Mouse (Mus musculus) bone marrow, adult 2 months (tissue): ENCODE results near the gene Dpy19l3.

Experiments used
- CTCF ChIP-seq: fragments of 200-500 bp; IDR thresholded peaks from 2 replicates; pipeline ENCODE4 v1.5.1; 2011; ENCODE audit warnings: low read length, control low read depth; ENCODE audit not compliant: control insufficient read depth, insufficient read depth
- POLR2A ChIP-seq: fragments of 200-500 bp; IDR thresholded peaks from 2 replicates; pipeline ENCODE4 v1.6.1; 2011; ENCODE audit warnings: low read depth, mild to moderate bottlenecking, control low read depth, low read length, borderline replicate concordance; ENCODE audit not compliant: control insufficient read depth

- TF ChIP-seq POLR2A (no peak), CTCF (no peak)
Observed at GRCm38 (mm10) chr7:35663790-35664376, 90.4 kb downstream of the Dpy19l3 start.
